Mouse (Mus musculus) olfactory bulb, adult 2 months (tissue): ENCODE results near the gene Cdc14b. TPM values are rescaled to one million over a fixed set of nuclear protein-coding genes. Genes with fewer than 3 reads are reported as not detected.
A peak's percentile ranks its signal among the peaks of the same experiment; 100 is the strongest.

Experiments
- H3K27ac ChIP-seq: fragments of 200-500 bp; 2 replicates; pipeline ENCODE4 v1.5.1; 2012; ENCODE audit warnings: low read depth, low read length; ENCODE audit not compliant: insufficient read depth
- H3K4me1 ChIP-seq: fragments of 200-500 bp; 2 replicates; pipeline ENCODE4 v1.6.1; 2012; ENCODE audit warnings: low read length; ENCODE audit not compliant: control insufficient read depth, insufficient read depth
- H3K4me3 ChIP-seq: fragments of 200-500 bp; 2 replicates; pipeline ENCODE4 v1.5.1; 2012; ENCODE audit warnings: mild to moderate bottlenecking, low read depth, low read length, moderate library complexity; ENCODE audit not compliant: insufficient read depth
- CTCF ChIP-seq: fragments of 200-500 bp; IDR thresholded peaks from 2 replicates; pipeline ENCODE4 v1.5.1; 2012; ENCODE audit warnings: low read depth, mild to moderate bottlenecking, low read length, moderate library complexity; ENCODE audit not compliant: insufficient read depth
- POLR2A ChIP-seq: fragments of 200-500 bp; IDR thresholded peaks from 2 replicates; pipeline ENCODE4 v1.6.1; 2012; ENCODE audit warnings: mild to moderate bottlenecking, low read depth, low read length, moderate library complexity; ENCODE audit not compliant: insufficient read depth
- WGBS: fragments of 180-500 bp; shearing (Covaris S2); methylation state at CpG from one replicate; pipeline ENCODE4 v1.1.7; 2018; 5-methylcytosine and 5-hydroxymethylcytosine counted together
- polyA plus RNA-seq: library from polyadenylated mRNA; stranded (reverse); fragments of >200 nt; gene quantifications from 2 replicates; pipeline ENCODE4 v1.2.4, GENCODE M21; 2012; ENCODE audit warnings: low replicate concordance; ENCODE audit not compliant: missing spikeins, insufficient read depth, insufficient read length

Cdc14b gene
- polyA plus RNA-seq, 1 experiment: not detected

DNA sequence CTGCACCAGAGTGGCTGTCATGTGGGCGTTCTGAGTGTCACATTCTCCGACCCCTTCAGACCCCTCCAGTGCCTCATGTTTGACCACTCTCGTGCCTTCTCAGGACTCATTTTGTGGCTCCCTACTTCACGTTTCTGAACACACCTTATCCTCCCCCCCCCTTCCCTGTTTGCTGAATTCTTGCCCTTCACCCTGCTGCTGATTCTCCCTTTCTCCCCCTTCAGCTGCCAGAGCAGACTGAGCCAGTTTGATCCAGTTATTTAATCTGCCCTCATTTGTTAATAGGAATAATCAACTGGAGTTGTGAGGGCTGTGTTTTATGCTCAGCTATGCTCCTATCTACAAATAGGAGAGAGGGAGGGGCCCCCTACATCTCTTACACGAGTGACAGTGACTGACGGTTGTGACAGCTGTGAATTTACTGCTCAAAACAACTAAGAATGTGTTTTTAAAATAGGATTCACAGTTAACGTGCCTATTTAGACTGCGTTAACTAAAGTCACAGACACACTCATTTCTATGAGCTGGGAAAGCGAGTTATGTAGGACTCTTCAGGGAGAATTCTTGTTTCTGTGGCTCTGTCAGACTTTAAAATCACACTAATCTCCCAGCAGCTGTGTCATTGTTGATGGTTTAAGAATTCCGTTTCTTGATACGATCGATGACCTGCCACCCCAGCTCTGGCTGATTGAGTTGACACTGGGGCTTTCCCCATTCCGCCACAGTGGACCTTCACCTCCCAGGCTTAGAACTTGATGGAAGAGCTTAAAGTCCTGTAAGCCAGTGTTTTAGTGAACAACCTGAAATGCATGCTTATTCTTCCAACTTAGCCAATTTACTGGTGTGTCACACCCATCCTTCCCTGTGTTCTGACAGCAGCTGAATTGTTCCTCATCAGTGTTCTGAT is 96.1 kb downstream of the Cdc14b start:
- H3K4me3 ChIP-seq: no peak overlapping the region
- TF ChIP-seq CTCF (no peak), POLR2A (no peak)
- no peak overlapping the region for H3K27ac ChIP-seq
- WGBS: 70% methylated on average over 13 of the region's 13 CpGs
- no peaks in the 10 kb centered on the region for H3K4me1 ChIP-seq

DNA sequence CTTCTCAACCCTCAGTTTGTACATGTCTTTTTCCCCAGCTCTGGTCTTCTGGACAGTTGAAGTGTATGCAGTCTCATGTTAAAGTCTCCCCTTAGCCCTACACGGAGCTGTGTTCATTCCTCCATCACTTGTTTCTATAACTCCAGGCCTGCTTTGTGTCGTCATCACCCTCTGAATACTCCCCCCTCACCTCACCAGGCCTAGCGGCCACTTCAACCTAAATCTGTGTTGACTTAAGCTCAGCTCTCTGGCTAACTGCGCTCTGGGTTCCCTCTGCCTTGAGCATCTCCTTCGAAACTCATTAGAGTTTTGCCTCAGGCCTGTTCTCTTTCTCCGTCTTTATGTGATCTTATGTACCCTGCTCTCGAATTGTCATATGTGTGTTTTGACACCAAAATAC is 97.1 kb downstream of the Cdc14b start:
- Histone ChIP-seq H3K27ac (no peak overlapping the region), H3K4me1 (no peaks in the 10 kb centered on the region), H3K4me3 (no peak overlapping the region)
- TF ChIP-seq CTCF (no peak), POLR2A (no peak)
- WGBS: 83% methylated on average over 7 of the region's 7 CpGs

DNA sequence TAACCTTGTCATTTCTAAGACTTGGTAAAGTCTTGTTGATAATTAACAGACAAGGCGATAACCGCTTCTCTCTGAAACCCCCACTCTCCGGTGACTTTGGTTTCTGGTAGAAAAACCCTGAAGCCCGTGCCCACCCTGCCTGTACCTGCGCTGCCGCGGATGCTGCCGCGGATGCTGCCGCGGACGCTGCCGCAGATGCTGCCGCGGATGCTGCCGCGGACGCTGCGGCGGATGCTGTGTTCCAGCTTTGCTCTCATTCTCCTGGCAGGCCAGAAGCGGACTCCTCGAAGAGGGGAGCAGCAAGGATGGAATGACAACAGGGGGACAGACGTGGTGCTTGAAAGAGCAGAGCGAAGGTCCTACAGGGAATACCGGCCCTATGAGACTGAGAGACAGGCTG is 105.3 kb downstream of the Cdc14b start:
- WGBS: 99% methylated on average over 25 of the region's 25 CpGs
- no peak overlapping the region for H3K27ac ChIP-seq
- TF ChIP-seq POLR2A (no peak), CTCF (no peak)

DNA sequence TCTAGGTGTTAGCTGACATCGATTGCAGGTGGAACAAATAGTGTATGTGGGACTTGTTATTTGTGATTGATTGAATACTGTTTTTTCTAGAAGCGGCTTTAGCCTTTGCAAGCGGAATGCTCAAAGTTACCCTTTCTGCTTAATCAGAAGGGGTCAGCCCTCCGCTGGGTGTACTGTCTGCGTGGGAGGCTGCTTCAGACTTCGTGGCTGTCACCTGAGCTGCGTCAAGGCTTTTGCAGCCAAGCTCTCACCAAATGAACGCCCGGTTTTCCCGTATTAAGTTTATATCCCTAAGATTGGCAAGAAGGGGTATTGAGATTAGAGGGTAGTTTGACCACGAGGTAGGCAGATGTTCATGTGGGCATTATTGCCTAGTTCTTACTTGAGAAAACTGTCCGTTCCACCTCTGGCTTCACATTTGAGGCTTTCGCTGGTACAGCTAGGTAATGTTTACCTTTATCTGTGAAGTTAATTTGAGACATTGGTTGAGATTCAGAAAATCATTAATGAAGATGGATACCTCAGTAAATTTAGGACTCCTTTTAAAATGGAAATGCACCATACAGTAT is 111.9 kb downstream of the Cdc14b start:
- 37% methylated on average over 13 of the region's 13 CpGs for WGBS
- peak overlapping the region; percentile 94 for H3K4me3 ChIP-seq
- TF ChIP-seq CTCF (no peak), POLR2A (no peak)
- H3K27ac ChIP-seq: peak overlapping the region; percentile 72; the same call in 1 of the 2 replicates
- peaks cover 4% of the 10 kb centered on the region; the same call in 1 of the 2 replicates for H3K4me1 ChIP-seq

More for the DNA sequence above, 105.3 kb downstream of the Cdc14b start:
- Histone ChIP-seq H3K4me3 (no peak overlapping the region), H3K4me1 (no peaks in the 10 kb centered on the region)

DNA sequence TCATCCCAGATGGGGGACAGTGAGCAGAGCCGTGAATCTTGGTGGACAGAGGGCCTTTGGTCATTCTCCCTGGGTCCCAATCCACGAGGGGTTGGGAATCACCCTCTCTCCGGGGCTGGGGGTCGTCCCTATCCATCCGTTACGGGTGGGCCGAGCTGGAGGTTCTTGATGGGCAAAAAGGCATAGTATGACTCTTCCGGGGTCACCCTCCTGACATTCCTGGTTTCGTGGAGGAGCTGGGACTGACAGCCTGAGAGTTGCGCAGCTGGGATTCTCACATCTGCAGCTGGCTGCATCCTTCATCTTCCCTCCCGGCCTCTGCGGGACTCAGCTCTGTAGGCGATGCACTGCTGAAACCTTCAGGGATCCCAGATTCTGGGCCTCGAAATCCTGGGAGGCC is 112.5 kb downstream of the Cdc14b start:
- Histone ChIP-seq H3K27ac (peak overlapping the region; percentile 72; the same call in 1 of the 2 replicates), H3K4me3 (peak overlapping the region; percentile 94), H3K4me1 (peaks cover 4% of the 10 kb centered on the region; the same call in 1 of the 2 replicates)
- under 1% methylated on average over 14 of the region's 14 CpGs for WGBS
- TF ChIP-seq POLR2A: no peak
- no peak for TF ChIP-seq CTCF

DNA sequence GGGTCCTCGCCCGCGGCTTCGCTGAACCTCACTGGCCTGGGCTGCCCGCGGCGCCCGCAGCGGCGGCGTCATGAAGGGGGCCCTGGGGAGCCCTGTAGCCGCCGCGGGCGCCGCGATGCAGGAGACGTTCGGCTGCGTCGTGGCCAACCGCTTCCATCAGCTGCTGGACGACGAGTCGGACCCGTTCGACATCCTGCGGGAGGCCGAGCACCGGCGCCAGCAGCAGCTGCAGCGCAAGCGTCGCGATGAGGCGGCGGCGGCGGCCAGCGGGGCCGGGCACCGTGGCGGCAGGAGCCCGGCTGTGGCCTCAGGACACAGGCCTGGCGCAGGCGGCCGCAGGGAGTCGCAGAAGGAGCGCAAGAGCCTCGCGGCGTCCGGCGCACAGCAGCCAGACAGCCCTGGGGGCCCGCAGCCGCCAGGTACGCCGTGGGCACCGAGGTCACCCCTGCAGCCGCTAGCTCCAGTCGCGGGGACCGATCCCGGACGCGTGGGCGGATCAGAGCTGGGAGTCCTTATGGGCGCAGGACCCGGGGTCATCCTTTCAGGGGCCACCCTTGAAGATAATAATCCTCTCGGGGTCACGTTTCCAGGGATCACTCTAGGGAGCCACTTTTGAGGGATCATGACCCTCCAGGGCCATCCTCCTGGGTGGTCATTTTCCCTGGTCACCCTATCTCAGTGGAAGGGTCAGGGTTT is 113.0 kb downstream of the Cdc14b start:
- Histone ChIP-seq H3K4me3 (peak overlapping the region; percentile 94), H3K27ac (peak overlapping the region; percentile 72), H3K4me1 (peaks cover 4% of the 10 kb centered on the region; the same call in 1 of the 2 replicates)
- TF ChIP-seq CTCF (no peak), POLR2A (peak; percentile 85)
- under 1% methylated on average over 71 of the region's 71 CpGs for WGBS

DNA sequence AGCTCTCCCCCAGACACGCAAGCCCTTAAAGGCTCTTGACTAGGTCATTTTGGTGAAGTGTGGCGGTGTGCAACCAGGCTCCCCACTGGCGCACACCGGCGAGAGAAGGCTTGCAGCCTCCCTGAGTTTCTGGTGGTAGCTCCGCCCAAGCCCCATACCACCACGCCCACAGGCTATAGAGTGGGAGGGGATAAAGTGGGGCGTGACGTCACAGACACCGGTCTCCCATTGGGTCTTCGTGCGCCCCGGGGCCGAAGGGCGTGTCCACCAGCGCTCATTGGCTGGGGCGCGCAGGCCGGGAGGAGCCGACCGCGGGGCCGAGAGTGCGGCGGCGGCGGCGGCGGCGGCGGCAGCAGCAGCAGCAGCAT is 113.6 kb downstream of the Cdc14b start, which contains the start of gene Habp4:
TSS of gene Habp4 (plus strand) at position 277 of the 368 bp plus-strand sequence.
- WGBS: under 1% methylated on average over 29 of the region's 31 CpGs
- H3K4me1 ChIP-seq: peaks cover 4% of the 10 kb centered on the region; the same call in 1 of the 2 replicates
- peak within 1 kb of the TSS; percentile 94 for H3K4me3 ChIP-seq
- H3K27ac ChIP-seq: peak within 1 kb of the TSS; percentile 72
- TF ChIP-seq CTCF: no peak
- no peak for TF ChIP-seq POLR2A

DNA sequence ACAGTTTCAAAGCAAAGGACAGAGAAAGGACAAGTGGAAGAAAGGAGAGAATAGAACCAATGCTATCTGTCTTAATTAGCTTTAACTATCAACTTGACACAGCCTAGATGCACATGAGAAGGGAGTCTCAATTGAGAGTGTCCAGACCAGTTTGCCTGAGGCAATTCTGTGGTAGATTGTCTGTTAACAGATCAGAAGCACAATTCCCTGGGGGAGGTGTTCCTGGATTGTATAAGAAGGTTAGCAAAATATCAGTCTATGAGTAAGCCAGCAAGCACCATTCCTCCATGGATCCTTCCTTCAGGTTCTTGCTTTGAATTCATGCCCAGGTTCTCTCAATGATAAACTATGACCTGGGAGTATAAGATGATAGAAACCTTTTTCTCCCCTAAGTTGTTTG is 118.1 kb downstream of the Cdc14b start:
- Histone ChIP-seq H3K4me3 (no peak overlapping the region), H3K4me1 (peaks cover 7% of the 10 kb centered on the region), H3K27ac (no peak overlapping the region)
- TF ChIP-seq POLR2A (no peak), CTCF (no peak)
